Mouse (Mus musculus): ENCODE measurements around the gene Gm8159.
"Not testable (repeated sequence)": the region's sequence is repeated elsewhere in the genome, so short reads cannot be mapped to it uniquely, and the experiment has no call there.

The Gm8159 gene

DNA sequence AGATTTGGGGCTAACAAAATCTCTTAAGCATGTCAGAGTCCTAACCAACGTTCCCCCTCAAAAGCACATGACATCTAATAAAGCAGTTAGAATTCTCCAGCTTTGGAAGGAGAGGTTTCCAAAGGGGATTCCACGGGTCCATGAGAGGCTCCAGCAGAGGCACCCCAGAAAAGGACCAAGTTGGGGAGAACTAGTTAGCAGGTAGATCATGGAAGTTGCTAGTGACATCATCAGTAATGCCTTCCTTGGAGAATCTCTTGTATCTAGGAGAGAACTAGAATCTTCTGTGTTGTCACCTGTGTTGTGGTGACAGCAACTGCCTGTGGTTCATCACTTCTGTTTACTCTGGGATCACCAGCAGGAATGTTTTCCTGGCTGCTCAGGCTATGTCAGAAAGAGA, at the start of gene Gm8159:
TSS of gene Gm8159 (plus strand) at position 301 of the 400 bp plus-strand sequence.
- in situ Hi-C loops (cut with MboI): not testable (repeated sequence)

DNA sequence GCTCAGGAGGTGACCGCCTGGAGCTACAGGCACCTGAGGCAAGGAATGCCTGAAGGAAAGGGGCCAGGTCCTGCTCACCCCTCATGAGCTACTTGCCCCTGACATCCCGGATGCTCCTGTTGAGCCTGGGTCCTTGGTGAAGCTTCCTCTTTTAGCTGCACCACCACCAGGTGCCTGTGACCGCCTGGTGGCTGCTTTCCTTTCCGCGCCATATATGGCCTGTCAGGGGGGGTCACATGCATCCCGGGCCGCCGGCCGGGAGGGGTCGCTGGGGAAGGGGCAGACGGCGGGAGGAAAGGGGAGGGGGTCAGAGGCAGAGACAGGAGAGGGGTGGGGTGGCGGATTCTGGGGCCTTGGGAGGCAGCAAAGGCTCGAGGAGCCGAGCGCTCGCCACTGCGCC, 17.2 kb downstream of the Gm8159 start:
- in situ Hi-C loops (cut with MboI): not testable (repeated sequence)

DNA sequence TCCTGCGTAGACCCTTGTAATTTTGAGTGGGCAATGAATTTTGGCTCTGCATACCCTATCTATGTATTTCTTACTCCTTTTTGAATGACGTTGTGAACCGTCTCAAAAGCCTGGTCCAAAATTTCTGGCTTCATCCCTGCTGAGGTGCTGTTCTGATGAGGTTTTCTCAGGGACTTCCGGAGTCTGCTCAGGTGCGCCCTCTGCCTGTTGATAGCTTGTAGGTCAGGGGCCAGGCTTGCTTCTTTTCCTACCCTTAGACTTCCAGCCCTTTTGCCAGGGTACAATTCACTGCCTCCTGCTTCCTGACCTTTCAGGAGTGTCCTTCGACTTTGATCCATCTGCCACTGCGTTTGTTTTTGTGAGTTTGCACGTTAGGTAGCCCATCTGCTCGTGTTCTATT, 18.2 kb downstream of the Gm8159 start:
- in situ Hi-C loops (cut with MboI): not testable (repeated sequence)

DNA sequence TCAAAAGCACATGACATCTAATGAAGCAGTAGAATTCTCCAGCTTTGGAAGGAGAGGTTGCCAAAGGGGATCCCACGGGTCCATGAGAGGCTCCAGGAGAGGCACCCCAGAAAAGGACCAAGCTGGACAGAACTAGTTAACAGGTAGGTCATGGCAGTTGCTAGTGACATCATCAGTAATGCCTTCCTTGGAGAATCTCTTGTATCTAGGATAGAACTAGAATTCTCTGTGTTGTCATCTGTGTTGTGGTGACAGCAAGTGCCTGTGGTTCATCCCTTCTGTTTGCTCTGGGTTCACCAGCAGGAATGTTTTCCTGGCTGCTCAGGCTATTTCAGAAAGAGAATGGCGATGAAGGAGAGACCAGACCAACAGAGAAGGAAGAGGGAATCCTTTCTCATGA, 31.7 kb downstream of the Gm8159 start, which contains the start of gene Gm3239:
TSS of gene Gm3239 (plus strand) at position 301 of the 400 bp plus-strand sequence.
- in situ Hi-C loops (cut with MboI): not testable (repeated sequence)
